Mouse (Mus musculus): Measurements from ENCODE around the gene Zfp341.
A peak's percentile ranks its signal among the peaks of the same experiment; 100 is the strongest.

Zfp341 gene

GRCm38 (mm10) chr2:154613118-154614115, at the start of gene Zfp341, which contains the start of gene 4930519P11Rik:
Gene Zfp341, plus strand, starts transcription at chr2:154613297.
Gene 4930519P11Rik, minus strand, starts transcription at chr2:154613437.
- peak; percentile 87 for DNase-seq (ENCODE audit: low spot score)

GRCm38 (mm10) chr2:154563612-154564170, 49.4 kb upstream of the Zfp341 start:
- DNase-seq (ENCODE audit: low spot score): no peak

- no peak for DNase-seq (ENCODE audit: low spot score)
Measured at GRCm38 (mm10) chr2:154565562-154565961, 47.5 kb upstream of the Zfp341 start.

GRCm38 (mm10) chr2:154566641-154567040, 46.5 kb upstream of the Zfp341 start:
- DNase-seq (ENCODE audit: low spot score): no peak

GRCm38 (mm10) chr2:154567766-154568165, 45.3 kb upstream of the Zfp341 start:
- DNase-seq (ENCODE audit: low spot score): no peak

- DNase-seq (ENCODE audit: low spot score): no peak
Measured at GRCm38 (mm10) chr2:154568329-154569070, 44.6 kb upstream of the Zfp341 start.

GRCm38 (mm10) chr2:154569071-154569748, 43.9 kb upstream of the Zfp341 start:
- DNase-seq (ENCODE audit: low spot score): peak; percentile 65

GRCm38 (mm10) chr2:154569836-154570286, 43.2 kb upstream of the Zfp341 start, which contains the start of gene E2f1:
Gene E2f1, minus strand, starts transcription at chr2:154569892.
- DNase-seq (ENCODE audit: low spot score): peak; percentile 95

- DNase-seq (ENCODE audit: low spot score): no peak
Measured at GRCm38 (mm10) chr2:154570666-154571065, 42.4 kb upstream of the Zfp341 start.

GRCm38 (mm10) chr2:154571266-154571665, 41.8 kb upstream of the Zfp341 start:
- no peak for DNase-seq (ENCODE audit: low spot score)

- DNase-seq (ENCODE audit: low spot score): no peak
Measured at GRCm38 (mm10) chr2:154571976-154572375, 41.1 kb upstream of the Zfp341 start.

GRCm38 (mm10) chr2:154572996-154573395, 40.1 kb upstream of the Zfp341 start:
- no peak for DNase-seq (ENCODE audit: low spot score)

GRCm38 (mm10) chr2:154574271-154574670, 38.8 kb upstream of the Zfp341 start:
- DNase-seq (ENCODE audit: low spot score): no peak

- DNase-seq (ENCODE audit: low spot score): no peak
Measured at GRCm38 (mm10) chr2:154576876-154577743, 36.0 kb upstream of the Zfp341 start.

GRCm38 (mm10) chr2:154577744-154578067, 35.4 kb upstream of the Zfp341 start:
- no peak for DNase-seq (ENCODE audit: low spot score)

- DNase-seq (ENCODE audit: low spot score): peak; percentile 43
Measured at GRCm38 (mm10) chr2:154580586-154580985, 32.5 kb upstream of the Zfp341 start.

GRCm38 (mm10) chr2:154581421-154581820, 31.7 kb upstream of the Zfp341 start:
- DNase-seq (ENCODE audit: low spot score): no peak

GRCm38 (mm10) chr2:154583906-154584872, 28.9 kb upstream of the Zfp341 start:
- DNase-seq (ENCODE audit: low spot score): no peak

GRCm38 (mm10) chr2:154584931-154585601, 28.0 kb upstream of the Zfp341 start:
- DNase-seq (ENCODE audit: low spot score): no peak

Data from urinary bladder, postnatal 14 days (tissue).